Mouse (Mus musculus) left cerebral cortex, postnatal 36 days (tissue): ENCODE results near the gene Tcf7l1. TPM values are rescaled to one million over a fixed set of nuclear protein-coding genes. Genes with fewer than 3 reads are reported as not detected.

Experiments used
- DNase-seq, 2 experiments: peaks; one replicate each; pipeline ENCODE4 v3.0.0; 2021 to 2022; ENCODE audit warnings: low spot score in 2 of 2, mixed read lengths in 1 of 2
- intact Hi-C: fragments of 180-260 bp; cut with DNase I; formaldehyde crosslinking; loops from one replicate; pipeline ENCODE4 v1.15.1; 2025
- total RNA-seq, 2 experiments: library from RNA; stranded (reverse); gene quantifications; 2 replicates each; pipeline ENCODE4 v1.2.3; 2021

Tcf7l1 gene
- total RNA-seq, 2 experiments from 2014 or later: 3.5 to 3.7 TPM

DNA sequence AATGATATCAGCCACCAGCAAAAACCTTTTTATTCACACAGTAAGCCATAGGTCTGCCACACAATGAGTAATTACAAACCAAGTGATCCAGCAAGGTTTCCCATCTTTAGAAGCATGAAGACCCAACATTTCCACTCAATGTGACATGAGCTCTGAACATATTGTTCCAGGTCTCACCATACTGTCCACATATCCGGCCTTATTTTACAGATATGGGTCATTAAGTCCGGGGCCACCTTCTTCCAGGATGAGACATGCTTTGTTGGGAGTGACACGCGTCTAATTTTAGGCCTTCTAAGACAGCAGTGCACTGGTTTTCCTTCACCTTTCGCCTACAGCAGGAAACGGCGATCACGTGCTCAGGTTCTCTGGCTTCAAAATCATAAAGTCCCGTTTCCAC is 108.1 kb downstream of the Tcf7l1 start:
- no peak for DNase-seq
- intact Hi-C loops: no loop called here

DNA sequence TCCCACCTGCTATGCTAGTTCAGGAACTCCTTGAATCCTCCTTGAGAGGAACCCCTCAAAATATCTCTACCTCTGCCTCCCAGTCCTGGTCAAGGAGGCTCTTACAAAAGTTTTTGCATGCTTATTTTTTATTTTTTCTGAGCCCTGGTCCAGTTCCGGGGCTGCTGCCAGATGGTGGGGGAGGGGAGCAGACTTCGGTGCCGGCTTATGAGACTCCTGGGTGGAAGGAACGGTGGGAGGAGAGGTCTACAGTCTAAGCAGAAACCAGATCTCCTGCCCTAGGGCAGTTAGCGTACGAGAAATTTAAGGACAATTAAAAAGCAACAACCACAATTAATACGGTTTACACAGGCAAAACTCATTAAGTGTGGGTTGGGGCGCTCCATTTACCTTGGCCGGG is 110.4 kb downstream of the Tcf7l1 start:
- intact Hi-C loops: loop anchor here (5.0 kb wide), 1 partner anchor 64 kb away; no protein-coding TSS in a partner anchor
- no peak for DNase-seq

DNA sequence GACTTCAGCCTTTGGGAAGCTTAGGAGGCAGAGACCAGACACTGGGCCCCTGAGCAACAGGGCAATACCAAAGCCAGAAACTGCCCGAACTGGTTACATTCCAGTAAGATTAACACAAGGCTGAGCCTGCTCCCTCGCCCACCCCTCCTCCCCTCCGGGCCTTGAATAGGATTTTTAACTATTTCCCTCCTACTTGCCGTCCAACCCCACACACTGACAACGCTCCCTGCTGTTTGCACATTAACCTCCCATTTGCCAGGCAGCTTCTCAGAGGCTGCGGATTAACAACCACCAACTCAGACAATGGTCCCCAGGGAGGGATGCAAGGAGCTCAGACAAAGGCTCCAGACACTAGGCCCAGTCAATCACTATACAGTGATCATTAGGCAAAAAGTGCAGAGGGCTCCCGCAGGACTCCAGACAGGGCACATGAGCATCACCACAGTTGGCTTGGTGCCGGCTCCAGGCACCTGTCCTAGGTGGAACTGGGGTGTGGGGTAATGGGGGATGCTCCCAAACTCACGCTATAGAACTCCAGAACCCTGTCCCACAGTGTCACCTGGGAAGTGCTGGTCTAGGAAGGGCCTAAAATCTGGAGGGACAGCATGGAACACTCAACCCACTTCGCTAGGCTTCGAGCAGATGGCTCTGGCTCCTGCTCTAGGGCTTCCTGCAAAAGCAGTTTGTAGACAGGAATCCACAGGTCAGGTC is 111.4 kb downstream of the Tcf7l1 start:
- intact Hi-C loops: loop anchor here (5.0 kb wide), 1 partner anchor 65 kb away; no protein-coding TSS in a partner anchor

DNA sequence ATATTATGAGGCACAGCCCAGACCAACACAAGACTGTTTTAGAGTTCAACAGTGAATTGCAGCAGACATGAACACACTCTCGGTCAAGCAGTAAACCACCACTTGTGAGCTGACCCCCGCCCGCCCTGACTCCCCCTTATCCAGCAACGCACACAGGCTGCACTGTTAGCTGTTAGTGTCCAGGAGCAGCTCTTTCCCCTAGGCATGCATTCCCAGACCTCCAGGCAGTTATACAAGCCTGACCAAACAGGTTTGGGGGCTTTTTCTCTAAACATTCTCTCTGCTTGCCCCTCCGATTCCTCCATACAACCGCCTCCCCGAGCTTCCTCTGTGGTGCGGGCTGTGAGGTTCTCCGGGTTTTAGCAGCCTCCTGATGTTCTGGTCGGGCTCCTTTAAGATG is 112.0 kb downstream of the Tcf7l1 start:
- no peak for DNase-seq
- intact Hi-C loops: loop anchor here (5.0 kb wide), 1 partner anchor 65 kb away; no protein-coding TSS in a partner anchor

More for the DNA sequence above, 111.4 kb downstream of the Tcf7l1 start:
- DNase-seq: no peak

DNA sequence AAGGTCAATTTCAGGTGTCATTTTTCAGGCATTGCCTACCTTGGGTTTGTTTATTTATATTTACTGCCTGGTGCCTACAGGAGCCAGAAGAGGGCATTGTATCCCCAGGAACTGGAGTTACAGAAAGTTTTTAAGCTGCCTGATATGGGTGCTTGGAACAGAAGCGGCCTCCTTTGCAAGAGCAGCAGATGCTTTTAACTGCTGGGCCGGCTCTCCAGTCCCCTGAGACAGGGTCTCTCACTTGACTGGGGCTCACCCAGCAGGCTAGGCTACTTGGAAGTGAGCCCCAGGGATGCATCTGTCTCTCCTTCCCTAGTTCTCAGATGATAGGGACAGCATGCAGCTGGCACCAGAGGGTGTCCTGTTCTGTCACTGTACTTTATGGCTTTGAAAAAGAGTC is 112.7 kb downstream of the Tcf7l1 start:
- DNase-seq: no peak
- intact Hi-C loops: loop anchor here (5.0 kb wide), 1 partner anchor 66 kb away; no protein-coding TSS in a partner anchor

DNA sequence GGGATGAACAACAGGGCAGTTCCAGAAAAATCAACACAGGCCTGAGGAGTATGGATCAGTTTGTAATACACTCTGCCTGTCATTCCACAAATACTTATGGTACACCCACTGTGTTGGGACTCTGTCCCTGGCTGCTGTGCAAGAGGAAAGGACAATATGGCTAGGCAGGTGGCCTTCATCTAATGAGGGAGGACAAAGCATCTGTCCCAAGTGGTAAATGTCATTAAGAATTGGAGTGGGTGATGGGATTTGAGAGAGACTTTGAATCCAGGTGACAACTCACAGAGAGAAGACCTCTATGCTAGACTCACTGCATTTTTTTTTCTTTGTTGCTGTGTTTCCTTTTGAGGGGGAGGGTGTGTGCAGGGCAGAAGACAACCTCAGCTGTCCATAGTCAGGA is 115.3 kb downstream of the Tcf7l1 start:
- DNase-seq: no peak
- intact Hi-C loops: no loop called here

DNA sequence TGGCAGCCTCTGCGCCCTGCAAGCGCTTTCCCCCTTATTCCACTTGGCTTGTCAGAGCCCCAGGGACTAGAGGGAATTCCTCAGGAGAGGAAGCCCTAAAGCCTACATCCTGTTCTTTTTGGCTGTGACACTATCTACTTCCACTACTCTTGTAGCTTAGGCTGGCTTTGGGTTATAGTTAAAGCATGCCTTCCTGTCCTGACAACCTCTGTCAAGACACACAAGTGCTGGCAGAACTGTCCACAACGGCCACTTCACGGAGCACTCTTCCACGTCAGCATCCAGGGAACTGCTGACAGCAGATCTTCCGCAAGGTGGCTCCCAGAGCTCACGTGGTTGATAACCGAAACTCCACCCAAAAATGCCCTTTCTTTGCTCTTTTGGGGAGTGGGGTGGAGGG is 117.9 kb downstream of the Tcf7l1 start:
- intact Hi-C loops: no loop called here
- no peak for DNase-seq

DNA sequence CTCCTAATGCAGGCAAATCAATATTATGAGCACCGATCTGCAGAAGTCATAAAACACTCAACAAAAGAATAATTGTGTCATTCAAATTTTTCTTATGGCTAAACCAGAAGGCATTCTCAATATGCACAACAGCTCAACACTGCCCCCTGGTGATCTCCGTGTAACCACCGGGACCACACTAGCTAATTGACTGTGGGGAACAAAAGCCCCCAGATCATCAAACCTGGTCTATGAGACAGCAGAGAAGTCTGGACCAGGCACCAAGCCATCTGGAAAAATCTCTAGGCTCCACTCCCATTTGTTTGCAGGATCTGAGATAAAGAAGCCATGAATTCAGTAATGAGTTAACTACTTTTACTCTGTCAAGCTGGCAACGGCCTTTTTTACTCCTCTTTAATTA is 122.0 kb downstream of the Tcf7l1 start:
- intact Hi-C loops: no loop called here

DNA sequence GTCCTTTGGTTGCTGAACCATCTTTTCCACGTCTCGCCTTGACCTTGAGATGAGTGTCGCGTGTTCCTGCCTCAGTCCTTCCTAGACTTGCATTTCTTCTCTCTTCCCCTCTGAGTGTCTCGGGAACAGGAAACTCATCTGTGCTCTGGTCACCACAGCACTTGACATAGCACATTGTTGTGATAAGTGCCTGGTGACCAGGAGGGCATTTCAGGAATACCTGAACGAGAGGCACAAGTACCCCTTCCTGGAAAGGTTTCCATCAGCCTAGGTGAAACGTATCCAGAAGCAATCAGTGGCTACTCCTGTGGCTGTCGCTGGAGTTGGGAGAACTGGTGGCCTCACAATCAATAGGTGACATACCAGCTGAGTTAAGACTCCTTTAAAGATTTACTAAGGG is 124.8 kb downstream of the Tcf7l1 start:
- intact Hi-C loops: loop anchor here (5.0 kb wide), 1 partner anchor 48 kb away; no protein-coding TSS in a partner anchor
- DNase-seq: no peak

More for the DNA sequence above, 122.0 kb downstream of the Tcf7l1 start:
- DNase-seq: peak in 1 of 2 experiments; percentile 42

DNA sequence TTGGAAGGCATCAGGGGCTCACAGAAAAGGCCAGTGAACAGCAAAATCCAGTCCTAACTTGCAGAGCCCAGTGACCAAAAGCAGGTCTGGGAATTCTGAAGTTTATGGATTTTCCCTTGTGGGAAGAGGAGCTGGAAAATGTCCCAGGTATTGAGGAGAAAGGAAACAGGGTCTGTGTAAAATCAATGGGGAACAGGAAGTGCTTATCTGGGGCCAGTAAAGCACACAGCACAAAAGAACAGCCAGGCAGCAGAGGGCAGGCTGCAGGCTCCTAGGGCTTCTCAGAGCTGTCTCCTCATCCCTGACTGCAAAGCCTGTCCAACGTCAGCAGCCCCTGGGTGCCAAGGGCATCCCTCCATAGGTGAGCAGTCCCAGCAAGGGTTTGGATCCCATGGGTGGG is 126.1 kb downstream of the Tcf7l1 start:
- no peak for DNase-seq
- intact Hi-C loops: loop anchor here (5.0 kb wide), 1 partner anchor 49 kb away; no protein-coding TSS in a partner anchor

DNA sequence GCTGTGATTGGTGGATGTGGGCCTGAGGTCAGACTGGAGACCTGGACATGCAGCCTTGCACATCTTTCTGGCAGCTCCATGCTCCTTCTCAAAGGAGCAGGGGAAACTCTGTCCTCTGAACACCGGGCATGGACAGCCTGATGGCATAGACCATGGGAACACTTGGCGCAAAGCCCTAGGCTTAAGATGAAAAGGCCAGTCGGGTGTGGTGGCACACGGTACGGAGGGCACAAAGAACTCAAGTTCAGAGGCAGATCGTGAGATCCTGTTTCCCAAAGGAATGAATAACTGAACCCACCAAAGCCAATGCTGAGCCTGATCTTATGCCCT is 128.7 kb downstream of the Tcf7l1 start:
- no peak for DNase-seq
- intact Hi-C loops: loop anchor here (5.0 kb wide), 1 partner anchor 52 kb away; no protein-coding TSS in a partner anchor

DNA sequence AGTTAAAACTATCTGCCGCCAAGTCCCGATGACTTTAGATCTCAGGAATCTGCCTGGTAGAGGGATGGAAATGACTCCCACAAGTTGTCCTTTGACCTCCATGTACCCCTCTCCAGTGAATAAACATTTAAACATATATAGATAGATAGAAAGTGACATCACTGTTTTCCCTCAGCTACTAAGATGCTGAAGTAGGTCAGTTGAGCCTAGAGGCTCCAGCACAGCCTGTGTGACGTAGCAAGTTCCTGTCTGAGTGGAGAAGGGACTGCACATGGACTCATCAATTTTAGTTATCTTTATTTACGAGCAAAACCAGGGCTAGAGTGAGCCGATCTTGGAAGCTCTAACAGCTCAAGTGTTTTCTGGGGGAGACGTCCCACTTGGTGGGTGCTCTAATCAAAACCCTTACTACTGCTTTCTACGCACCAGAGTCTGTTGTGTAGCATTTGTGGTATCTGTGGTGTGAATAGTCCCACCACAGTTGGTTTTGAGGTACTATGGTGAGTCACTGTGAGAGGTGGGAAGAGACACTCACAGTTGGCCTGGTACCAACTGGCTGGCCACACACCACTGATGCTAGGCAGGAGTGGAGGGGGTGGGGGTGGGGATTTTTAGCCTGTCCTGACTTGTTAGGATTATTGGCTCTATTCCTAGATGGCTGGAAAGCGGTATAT is 129.2 kb downstream of the Tcf7l1 start:
- peak in 1 of 2 experiments; percentile 22 for DNase-seq

DNA sequence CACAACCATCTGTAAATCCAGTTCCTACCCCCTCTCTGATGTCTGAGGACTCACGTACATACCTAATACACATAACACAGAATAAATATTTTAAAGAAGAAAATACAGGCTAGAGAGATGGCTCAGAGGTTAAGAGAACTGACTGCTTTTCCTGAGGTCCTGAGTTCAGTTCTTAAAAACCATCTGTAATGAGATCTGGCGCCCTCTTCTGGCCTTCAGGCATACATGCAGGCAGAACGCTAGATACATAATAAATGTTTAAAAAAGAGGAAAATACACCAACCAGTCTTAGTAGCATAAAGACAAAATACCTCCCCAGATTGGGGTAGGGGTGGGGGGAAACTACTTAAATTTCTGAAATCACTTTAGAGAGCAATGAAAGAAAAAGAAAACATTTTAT is 131.0 kb downstream of the Tcf7l1 start:
- DNase-seq: no peak
- intact Hi-C loops: no loop called here

More for the DNA sequence above, 129.2 kb downstream of the Tcf7l1 start:
- intact Hi-C loops: loop anchor here (5.0 kb wide), 1 partner anchor 52 kb away; no protein-coding TSS in a partner anchor

DNA sequence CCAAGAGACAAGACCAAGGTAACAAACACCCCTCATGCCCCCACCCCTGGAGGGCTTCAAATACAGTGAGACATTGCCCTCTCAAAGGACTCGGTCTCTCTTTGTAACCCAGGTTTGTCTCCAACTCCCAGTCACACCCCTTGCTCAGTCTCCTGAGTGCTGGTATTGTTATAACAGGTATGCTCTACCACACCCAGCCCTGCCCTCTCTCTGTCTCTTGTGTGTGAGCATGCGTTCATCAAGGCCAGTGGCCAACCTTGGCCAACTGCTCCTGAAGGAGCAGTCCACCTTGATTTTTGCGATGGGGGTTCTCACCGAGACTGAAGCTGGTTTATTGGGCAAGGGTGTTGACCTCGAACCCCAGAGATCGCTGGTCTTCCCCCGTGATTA is 133.0 kb downstream of the Tcf7l1 start:
- DNase-seq: no peak
- intact Hi-C loops: no loop called here

DNA sequence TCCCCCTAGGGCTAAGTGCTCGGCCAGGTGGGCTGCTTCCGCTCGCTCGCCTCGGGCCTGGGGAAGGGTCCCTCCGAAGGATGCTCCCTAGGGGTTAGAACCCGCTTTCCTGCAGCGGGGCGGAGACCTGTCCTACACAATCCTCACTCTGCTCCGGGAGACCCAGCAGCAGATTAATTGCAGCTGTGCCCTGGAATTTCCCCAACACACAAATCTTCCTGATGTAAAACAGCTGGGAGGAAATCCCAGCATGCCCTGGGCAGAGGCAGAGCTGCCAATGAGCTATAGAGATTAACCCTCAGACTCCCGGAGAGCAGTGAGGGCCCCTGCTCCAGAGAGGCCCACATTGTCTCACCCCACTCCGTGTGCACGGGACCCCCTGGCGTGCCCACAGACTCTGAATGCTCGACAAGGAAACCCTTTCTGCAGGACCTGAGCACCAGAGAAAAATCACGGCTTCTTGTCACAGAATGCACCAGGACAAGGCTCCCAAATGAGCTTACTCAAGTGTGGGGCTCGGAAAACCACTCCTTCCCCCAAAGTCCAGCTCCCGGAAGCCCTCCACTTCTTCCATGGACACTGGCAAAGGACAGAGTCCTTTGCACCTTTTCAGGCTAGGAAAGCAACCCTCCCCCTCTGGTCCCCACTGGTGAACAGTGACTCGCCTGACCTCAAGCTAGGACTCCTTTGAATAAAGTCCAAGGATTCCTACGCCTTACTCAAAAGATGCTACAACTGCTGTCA is 133.6 kb downstream of the Tcf7l1 start:
- DNase-seq: peak in 1 of 2 experiments; percentile 9
- intact Hi-C loops: no loop called here

DNA sequence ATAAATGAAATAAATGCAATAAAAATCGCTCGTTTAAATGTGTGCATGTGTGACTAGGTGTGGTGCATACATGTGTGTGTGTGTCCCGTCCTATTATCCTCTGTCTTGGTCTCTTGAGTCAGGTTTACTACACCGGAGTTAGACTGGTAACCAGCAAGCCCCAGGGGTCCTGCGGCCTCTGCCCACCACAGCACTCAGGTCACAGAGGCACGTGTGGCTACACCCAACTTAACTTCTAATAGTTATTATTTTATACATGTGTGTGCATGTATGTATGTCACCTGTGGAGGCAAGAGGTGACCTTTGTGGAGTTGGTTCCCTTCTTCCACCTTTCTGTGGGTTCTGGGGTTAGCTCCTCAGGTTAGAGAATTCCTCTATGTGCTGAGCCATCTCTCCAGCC is 134.7 kb downstream of the Tcf7l1 start:
- intact Hi-C loops: no loop called here
- no peak for DNase-seq

DNA sequence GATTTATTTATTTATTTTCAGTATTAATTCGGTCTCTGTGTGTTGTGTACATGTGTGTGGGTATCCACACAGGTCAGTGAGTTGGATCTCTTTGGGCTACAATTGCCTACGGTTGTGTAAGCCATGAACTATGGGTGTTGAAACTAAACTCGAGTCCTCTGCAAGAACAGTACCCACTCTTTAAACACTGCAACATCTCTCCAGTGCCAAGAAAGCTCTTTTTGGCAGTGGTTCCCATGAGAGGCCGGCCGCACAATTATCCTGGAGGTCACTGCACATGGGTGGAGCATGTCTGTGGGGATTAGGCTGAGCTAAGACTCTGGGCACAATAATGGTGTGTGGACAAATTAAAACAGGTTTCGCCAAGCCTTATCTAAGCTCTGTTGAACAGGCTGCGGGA is 135.6 kb downstream of the Tcf7l1 start:
- intact Hi-C loops: no loop called here
- DNase-seq: no peak

DNA sequence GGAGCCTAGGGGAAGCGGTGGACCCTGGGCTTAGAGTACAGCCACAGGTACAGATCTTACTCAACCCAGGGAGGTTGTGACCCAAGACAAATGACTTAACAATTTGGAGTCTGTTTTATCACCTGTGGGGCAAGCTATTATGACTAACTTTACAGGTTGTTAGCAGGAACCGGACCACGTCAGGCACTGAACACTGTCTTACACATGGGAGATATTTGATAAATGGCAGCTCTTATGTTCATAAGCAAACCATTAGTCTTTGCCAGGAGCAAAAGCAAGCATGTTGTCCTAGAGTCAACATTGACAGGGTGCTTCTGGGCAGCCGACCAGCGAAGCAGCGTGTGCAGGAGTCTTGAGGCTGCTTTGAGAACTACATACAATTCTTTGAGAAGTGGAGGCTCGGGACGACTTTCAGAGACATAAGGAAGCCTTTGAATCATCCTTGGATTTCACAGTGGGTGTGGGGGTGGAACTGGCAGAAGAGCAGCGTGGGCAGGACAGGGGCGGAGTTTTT is 138.7 kb downstream of the Tcf7l1 start:
- intact Hi-C loops: no loop called here

DNA sequence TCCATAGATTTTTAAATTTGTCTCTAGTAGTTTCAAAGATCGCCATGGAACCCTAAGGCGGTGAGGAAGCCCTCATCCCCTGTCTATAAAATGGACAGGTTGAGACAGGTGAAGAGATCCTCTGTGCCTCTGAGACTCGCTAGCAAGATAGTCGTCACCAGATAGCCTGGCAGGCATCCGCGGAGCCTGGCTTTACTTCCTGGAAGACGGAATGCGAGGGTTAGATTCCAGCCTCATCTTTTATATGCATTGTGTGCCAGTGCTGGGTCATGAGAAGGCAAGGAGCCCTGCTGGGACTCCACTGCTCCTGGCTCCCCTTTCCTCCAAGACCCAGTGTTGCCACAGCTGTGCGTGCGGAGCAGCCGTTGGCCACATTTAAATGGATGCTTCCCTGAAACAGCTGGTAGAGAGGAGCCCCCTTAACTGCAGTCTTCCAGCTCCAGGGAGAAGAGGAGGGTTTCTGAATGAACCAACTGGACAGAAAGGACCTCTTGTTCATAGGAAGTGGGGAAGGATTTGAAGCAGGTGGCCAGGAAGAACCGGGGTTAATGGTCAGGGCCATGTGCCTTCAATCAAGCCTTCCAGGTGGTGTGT is 141.0 kb downstream of the Tcf7l1 start:
- DNase-seq: no peak
- intact Hi-C loops: loop anchor here (5.0 kb wide), 2 partner anchors 184 to 579 kb away; no protein-coding TSS in a partner anchor

More for the DNA sequence above, 138.7 kb downstream of the Tcf7l1 start:
- DNase-seq: peak; percentile 70 to 78
